Mouse (Mus musculus) fat pad, adult 2 months (tissue): ENCODE measurements around the gene Rpl38.
"Not testable (repeated sequence)": the region's sequence is repeated elsewhere in the genome, so short reads cannot be mapped to it uniquely, and the experiment has no call there.

Experiments used
- DNase-seq: peaks from one replicate; pipeline ENCODE4 v3.0.0-alpha.2; 2011; ENCODE audit warnings: low read depth, low spot score; ENCODE audit errors: extremely low read depth

Rpl38 gene

DNA sequence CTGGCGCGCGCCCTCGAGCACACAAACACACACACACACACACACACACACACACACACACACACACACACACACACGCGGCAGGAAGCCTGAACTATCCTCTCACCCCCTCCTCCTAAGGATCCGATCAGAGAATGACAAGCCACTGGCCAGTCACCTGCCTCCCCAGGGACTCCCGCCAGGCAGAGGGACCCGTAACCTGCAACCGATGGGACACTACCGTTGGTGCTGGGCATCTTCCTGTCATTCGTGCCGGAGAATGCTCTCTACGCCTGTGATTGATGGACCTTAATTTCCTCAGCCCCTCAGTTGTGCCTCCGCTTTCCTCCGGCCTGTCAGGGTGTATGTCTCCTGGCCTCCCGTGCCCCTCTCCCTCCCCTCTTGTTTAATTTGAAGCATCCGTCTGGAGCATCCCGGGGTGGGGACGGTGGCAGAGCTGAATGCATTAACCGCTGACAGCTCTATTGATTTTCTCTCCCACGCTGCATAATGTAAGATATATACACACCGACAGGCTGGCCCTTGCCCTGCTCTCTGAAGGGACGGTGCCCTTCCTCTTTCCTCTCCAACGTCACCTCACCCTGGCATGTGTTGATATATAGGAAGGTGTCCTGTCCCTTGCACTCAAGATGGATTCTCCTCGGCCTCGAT, 11.2 kb upstream of the Rpl38 start:
- DNase-seq: no peak

DNA sequence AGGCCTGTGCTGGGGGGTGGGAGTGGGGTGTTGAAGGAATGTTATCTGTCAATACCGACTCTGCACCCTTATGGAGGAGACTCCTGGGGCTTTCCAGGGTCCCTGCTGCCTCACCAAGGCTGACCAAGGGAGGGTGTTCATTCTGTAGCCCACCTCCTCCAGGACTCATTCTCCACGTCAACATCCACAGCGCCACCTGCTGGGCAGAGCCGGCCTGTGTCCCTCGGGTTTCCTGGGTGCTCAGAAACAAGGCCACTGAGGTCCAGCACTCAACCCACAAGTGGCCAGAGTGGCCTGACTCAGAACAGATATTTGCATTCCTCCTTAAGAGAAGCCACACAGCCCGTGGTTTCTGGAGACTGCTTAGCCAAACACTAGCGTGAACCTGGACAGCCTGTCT, 10.6 kb upstream of the Rpl38 start:
- no peak for DNase-seq

DNA sequence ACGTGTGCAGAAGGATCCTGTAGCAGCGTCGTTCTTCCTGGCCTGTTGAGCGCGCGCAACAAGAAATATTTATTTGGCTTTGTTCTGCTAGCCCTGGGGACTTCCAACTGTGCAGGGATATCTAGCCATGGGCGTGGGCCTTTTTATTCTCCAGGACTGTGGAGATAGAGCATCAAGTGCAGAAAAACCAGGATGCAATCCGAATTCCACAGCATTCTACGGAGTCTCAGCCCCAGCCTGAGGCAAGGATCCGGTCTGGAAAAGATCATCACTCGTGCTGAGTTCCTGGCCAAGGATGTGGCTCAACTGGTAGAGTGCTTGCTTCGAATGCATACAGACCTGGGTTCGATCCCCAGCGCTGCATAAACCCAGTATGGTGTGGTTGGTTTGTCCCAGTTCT, 6.2 kb upstream of the Rpl38 start:
- DNase-seq: no peak

DNA sequence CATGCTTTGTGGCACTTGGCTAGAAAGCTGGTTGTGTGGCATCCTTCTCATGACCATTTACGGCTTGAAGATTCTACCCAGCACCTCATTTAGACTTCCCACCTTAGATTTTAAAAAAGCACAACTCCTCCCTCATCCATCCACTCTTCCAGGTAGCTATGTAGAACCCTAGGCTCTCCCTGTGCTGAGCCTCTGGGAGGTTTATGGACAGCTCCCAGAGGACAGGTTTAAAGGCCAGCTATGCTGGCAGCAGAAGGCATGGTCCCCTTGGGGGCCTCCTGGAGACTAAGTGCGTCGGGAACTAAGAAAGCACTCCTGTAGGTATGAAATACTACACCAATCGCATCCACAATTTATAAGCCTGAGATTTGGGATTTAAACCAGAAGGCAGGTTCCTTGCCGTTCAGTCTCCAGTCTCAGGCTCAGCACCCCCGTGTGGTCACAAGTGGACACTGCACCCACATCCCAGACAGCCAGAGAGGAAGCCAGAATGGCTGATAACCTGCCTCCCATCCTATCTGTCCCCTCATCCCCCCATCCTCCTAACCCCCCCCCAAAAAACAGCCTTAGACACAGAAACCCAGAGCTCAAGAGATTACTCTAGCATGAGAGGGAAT, 5.5 kb upstream of the Rpl38 start:
- DNase-seq: no peak

DNA sequence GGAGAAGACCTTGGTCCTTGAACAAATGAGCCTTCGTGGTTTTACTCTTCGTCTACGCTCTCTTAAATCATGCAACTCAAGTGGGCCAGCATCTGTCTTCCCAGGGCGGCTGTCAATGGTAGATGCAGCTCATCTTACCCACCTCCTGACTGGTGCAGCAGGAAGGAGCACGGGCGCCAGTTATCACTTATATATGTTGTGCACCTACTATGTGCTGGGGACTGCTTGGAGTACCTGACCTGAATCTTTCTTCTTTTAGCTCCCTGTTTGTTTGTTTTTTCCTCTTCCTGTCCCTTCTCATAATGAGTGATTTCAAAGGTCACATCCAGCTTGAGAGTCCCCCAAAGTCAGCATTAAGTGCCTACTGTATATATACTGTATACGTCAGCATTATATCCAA, 4.2 kb upstream of the Rpl38 start:
- DNase-seq: no peak

DNA sequence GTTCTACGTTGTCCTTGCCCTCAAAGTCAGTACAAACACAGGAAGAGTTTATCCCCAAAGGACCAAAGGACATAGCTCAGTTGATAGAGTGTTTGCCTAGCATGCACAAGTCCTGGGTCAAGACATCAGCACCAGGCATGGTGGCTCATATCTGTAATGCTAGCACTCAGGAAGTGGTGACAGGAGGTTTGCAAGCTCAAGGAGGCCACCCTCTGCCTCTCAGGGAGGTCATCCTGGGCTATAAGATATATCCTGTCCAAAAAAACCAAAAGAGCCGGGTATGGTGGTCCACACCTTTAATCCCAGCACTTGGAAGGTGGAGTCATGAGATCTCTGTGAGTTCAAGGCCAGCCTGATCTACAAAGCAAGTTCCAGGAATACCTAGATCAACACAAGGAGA, 2.9 kb upstream of the Rpl38 start:
- no peak for DNase-seq

DNA sequence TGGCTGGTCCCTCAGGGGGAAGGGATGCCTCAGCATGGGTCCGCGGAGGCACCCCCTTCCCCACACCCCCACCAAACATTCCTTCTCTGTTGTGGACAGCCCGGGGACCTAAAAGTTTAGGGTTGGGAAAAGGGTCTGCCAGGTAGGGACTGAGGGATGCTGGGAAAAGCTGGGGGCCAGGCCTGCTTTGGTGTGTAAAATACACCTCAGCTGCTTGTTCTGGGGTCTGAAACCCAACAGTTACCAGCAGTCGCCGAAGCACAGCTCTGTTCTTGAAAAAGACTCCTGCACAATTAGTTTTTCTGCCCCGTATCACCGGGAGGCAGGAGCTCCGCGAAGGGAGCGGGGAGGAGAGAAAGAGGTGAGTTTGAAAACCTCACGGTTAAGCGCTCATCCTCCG, 1.5 kb upstream of the Rpl38 start:
- no peak for DNase-seq

DNA sequence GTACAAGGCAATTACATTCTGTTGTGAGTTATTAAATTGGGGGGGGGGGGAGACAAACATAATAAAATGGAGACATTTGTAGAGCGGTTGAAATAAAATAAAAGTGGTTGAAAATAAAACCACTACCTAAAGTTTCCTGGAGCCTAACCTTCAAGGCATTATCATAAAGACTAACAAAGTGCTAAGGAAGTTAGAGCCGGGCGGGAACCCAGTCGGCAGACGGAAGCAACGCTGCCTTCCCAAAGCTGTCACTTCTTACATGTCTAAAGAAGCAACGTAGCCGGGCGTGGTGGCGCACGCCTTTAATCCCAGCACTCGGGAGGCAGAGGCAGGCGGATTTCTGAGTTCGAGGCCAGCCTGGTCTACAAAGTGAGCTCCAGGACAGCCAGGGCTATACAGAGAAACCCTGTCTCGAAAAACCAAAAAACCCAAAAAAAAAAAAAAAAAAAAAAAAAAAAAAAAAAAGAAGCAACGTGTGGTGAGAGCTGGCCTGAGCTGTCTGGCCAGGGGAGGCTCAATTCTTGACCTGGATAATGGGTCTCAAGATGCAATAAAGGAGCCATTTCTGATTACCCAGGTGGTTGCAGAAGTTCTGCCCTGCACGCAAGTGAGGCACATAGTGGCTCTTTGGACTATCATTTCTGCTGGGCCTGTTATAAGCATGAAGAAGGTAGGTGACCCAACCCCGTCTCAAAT, 940 bp upstream of the Rpl38 start:
- no peak for DNase-seq

DNA sequence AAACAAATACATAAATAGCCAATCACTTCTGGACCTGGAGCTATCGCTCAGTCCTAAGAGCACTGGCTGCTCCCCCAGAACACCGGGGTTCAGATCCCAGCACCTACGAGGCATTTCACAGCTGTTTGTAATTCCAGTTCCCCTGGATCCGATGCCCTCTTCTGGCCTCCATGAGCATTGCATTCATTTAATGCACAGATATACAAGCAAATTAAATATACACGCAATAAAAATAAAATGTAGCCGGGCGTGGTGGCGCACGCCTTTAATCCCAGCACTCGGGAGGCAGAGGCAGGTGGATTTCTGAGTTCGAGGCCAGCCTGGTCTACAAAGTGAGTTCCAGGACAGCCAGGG, 415 bp upstream of the Rpl38 start:
- not testable (repeated sequence) for DNase-seq

DNA sequence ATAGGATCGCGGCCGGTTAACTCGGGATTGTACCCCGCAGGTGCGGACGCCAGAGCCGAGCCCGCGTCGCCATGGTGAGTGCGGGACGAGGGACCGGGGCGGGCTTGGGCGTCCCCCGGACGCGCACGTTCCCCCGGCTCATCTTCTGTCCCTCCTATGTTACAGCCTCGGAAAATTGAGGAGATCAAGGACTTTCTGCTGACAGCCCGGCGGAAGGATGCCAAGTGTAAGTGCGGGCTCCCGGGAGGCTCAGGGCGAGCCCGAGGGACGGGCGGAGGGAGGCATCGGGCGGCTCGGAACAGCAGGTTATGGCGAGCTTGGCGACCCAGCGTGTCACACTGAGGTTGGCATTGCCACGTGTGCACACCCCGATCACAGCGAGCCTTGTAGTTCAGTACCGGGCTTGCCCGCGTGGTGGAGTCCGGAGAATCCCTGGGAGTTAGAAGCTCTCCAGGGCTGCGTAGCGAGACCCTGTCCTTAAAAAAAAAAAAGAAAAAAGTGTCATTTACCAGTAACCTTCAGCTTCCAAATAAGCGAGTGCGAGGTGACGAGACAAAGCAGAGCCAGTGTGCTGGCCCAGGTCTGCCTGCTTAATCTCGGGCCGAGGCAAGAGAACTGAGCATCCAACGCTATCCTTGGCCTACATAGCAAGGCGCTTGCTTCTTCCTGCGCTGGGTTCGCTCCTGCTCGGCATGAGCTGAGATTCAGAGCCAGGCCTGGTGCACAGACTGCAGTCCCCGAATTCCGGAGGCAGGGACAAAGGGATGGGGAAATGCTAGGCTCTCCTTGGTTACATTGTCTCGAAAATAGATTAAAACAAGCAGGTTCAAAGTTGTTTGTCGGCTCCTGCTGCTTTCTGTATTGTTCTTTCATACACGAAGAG, 658 bp downstream of the Rpl38 start:
- DNase-seq: no peak

DNA sequence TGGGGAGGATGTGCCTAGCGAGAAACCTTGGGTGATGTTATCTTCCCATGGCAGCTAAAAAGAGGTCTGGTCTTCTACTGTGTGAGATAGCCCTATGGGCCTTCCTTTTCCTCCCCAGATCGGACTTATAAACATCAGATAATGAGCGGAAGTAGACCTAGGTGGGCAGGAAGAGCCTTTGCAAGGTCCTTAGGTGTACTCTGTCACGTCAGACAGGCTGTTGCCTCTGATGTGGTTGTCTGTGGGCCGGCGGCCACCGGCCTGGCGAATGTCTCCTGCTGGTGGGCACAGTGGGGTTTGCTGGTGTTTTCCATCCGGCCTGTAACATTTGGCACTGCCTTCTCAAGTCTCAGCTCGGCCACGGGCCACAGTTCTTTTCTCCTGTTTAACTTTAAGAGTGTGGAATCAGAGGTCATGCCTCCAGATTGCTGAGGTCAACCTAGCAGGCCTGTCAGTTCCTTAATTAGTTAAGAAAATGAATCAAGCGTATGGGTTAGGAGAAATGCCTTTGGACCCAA, 1.4 kb downstream of the Rpl38 start:
- DNase-seq: no peak

DNA sequence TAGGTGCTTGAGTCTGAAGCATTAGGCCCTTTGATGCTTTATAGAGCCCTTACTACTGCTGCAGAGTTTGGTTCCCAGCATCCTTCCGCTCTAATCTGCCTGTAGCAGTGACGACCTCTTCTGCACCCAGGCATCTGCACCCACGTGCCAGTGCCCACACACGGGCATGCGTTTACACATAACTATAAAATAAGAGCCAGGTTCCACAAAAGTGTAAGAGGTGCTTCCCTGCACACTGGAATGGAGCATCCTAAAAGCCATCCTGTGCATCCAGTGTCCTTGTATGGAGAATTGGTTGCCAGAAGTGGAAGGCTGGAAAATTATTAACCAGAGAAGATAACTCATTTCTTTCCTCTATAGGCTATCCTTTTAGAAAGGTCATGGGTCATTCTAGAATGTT, 2.8 kb downstream of the Rpl38 start:
- DNase-seq: no peak

DNA sequence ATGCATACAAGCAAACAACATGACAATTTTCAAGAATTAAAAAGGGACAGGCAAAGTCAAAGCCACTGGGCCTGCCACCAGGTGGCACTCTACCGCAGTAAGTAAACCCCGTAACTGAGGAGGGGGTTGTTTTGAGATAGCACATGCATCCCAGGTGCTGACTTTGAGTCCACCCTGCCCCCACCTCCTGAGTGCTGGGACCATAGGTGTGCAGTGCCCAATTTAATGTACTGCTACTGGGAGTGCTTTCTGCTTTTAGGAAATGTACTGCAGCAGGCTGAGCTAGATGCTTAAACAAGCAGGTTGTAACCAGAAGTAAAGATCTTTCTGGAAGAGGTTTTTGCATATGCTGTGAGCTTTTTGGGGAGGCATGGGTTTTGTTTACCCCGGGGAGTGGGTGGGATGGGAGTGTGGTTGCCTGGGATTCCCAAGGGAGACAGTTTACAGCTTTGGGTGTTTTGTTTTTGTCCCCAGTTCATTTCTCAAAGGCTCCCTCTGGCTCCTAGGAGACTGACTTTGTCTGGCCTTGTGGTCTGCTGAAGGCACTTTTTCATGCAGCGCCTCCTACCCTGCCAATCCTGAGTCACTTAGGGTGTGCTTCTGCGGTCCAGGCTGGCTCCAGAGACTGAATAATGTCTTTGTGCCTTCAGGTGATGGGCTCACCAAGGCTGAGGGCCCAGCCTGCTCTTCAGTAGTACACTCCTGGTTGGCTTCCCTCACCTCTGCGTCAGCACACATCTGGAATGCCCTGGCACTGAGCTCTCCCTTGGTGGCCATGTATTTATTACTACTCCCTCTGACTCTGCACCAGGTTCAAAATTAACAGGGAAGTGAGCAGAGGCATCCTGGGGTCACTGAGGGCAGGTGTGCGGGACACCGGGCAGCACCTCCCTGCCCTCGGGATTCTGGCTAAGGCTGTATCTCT, 4.7 kb downstream of the Rpl38 start:
- DNase-seq: no peak

DNA sequence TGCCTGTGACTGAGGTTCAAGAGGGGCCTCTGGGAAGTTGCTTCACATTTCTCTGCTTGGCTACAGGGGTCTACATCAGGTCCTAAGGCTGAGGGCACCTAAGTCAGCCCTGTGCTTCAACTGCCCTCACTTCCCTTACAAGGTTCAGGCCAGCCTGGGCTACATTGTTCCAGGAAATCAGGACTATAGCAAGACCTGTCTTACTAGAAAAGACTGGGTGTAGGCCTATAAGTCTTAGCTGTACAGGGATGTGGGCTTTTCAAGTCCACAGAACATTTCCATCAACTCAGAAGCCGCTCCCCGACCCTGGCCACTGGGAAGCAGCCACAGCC, 5.4 kb downstream of the Rpl38 start:
- no peak for DNase-seq

DNA sequence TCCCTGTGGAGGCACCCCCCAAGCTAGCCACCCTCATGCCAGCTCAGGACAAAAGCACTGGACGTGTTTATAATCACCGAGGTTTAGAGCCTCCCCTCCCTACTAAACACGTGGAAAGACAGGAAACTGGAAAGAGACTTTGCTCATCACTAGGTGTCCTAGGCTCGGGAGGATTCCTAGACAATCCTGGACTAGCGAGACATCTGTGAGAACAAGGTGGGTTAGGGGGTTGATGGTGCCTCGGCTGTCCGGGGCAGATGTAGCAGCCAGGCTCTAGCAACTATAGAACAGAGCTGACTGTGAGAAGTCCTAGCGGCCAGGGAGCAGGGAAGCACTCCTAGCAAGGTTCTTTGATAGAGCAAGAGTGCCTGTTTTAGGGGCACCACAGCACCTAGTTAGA, 5.9 kb downstream of the Rpl38 start:
- DNase-seq: no peak

DNA sequence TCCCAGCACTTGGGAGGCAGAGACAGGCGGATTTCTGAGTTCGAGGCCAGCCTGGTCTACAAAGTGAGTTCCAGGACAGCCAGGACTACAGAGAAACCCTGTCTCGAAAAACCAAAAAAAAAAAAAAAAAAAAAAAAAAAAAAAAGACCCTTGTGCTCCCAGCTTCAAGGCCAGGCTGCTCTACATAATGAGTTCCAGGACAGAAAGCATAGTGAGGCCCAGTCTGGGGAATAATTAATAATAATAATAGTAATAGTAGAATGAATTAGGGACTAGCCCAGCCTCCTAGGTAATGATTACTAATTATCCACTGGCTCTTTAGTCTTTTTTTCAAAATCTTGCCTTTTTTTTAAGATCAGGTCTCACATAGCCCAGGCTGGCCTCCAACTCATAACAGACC, 6.5 kb downstream of the Rpl38 start:
- DNase-seq: not testable (repeated sequence)

DNA sequence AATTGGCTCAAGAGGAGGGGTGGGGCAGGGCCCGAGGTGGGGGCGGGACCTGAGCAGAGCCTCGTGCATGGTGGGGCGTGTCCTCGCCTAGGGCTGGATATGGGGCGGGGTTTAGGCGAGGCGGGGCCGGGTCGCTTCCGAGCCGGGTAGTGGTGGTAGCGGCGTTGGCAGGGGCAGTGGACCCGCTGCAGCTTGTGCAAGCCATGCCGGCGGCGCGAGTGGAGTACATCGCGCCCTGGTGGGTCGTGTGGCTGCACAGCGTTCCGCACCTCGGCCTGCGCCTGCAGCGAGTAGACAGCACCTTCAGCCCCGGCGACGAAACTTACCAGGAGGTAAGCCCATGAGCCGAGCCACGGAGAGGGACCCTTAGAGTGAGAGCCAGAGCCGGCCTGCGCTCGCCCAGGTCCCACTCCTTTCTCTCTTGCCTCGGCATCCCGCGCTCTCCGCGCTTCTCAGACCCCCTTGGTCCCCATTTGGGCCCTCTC, 7.1 kb downstream of the Rpl38 start, which contains the start of gene Ttyh2:
Gene Ttyh2 (plus strand): TSS at position 91 of the 485 bp plus-strand sequence.
- no peak for DNase-seq

DNA sequence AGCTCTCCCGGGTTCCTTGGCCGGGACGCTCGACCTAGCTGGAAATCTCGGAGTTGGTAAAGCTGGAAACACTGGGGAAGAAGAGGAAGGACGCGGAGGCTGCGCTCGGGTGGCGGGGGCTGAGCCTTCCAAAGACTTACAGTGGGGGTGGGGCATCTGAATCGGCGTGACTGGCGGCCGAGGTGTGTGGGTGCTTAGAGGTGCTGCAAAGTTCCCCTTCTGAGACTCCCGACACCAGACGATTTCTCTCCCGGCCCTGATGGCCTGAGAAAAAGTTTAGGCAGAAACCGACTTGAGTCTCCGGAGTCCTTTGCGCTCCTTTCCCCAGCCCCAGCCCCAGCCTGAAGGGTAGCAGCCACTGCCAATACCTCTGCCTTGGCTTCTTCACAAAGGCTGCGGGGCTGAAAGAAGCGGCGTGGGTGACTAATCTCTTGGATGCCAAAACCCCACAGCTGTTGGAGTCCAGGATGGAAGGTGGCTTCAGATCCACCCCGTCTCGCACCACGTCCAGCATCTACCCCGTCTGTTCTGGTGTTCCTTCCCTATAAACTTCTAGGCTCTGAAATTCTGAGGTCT, 7.6 kb downstream of the Rpl38 start:
- DNase-seq: no peak

DNA sequence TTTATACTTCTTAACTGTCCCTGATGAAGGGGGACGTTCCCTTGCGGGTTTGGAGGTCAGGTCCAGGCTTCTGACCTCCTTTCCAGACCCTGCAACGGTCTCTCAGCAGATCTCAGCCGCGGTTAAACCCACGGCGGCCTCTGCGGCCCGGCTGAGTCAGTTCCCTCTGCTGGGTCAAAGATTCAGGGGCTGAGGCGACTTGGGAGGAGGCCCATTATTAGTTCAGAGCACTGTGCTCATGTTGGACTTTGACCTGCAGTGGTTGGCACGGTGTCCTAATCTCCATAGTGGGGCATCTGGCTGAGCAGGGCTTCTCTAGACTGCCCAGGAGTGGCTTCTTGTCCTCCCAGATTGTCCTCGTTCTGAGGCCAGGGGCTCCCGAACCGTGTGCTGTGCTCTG, 8.1 kb downstream of the Rpl38 start:
- DNase-seq: no peak
